Mouse (Mus musculus) lung, embryonic 16.5 days (tissue): ENCODE measurements at regions not wholly inside any gene's neighbourhood (a gene's known extent, or its start where the extent isn't known, plus 50 kb on each side); places are given as distances from the start of the nearest gene placed in this dataset.

ENCODE experiments used
- ATAC-seq: fragments of 200-750 bp; cut with Nextera tagmentation; 2 replicates; pipeline ENCODE4 v1.8.0; 2017; ENCODE audit warnings: low read depth, mild to moderate bottlenecking, moderate library complexity
- H3K27ac ChIP-seq: fragments of 300-500 bp; sonication (generic); 2 replicates; pipeline ENCODE4 v1.5.1; 2014; ENCODE audit warnings: mild to moderate bottlenecking, control low read depth, low read length
- H3K27me3 ChIP-seq: fragments of 300-500 bp; sonication (generic); 2 replicates; pipeline ENCODE4 v1.6.1; 2014; ENCODE audit warnings: low read depth, low read length, mixed read lengths; ENCODE audit not compliant: control insufficient read depth, insufficient read depth
- H3K36me3 ChIP-seq: fragments of 300-500 bp; sonication (generic); 2 replicates; pipeline ENCODE4 v1.6.1; 2014; ENCODE audit warnings: low read length; ENCODE audit not compliant: control insufficient read depth, insufficient read depth
- H3K4me1 ChIP-seq: fragments of 300-500 bp; sonication (generic); replicated peaks from 2 replicates; pipeline ENCODE4 v1.6.1; 2014; ENCODE audit warnings: low read length, mixed read lengths; ENCODE audit not compliant: control insufficient read depth, insufficient read depth
- H3K4me2 ChIP-seq: fragments of 300-500 bp; sonication (generic); 2 replicates; pipeline ENCODE4 v1.6.1; 2014; ENCODE audit warnings: low read depth, low read length, control low read depth
- H3K4me3 ChIP-seq: fragments of 300-500 bp; sonication (generic); 2 replicates; pipeline ENCODE4 v1.5.1; 2014; ENCODE audit warnings: mild to moderate bottlenecking, low read length, control low read depth
- H3K9ac ChIP-seq: fragments of 300-500 bp; sonication (generic); 2 replicates; pipeline ENCODE4 v1.6.1; 2014; ENCODE audit warnings: low read length, control low read depth
- H3K9me3 ChIP-seq: fragments of 300-500 bp; sonication (generic); 2 replicates; pipeline ENCODE4 v1.6.1; 2016; ENCODE audit warnings: low read length; ENCODE audit not compliant: control insufficient read depth
- WGBS: fragments of 180-500 bp; shearing (Covaris S2); extraction: QIAGEN DNeasy Blood & Tissue Kit; methylation state at CpG from one replicate; pipeline ENCODE4 v1.1.7; 2014; 5-methylcytosine and 5-hydroxymethylcytosine counted together

- ATAC-seq = no peak
- H3K4me3 ChIP-seq = no peak overlapping the region
- H3K4me1 ChIP-seq = peaks cover 4% of the 10 kb centered on the region
- H3K9me3 ChIP-seq = no peaks in the 10 kb centered on the region
- H3K36me3 ChIP-seq = no peaks in the 10 kb centered on the region
- H3K27ac ChIP-seq = no peak overlapping the region
- 85% methylated on average over 4 of the region's 4 CpGs for WGBS
- H3K4me2 ChIP-seq = no peak overlapping the region
- H3K9ac ChIP-seq = no peak overlapping the region
- H3K27me3 ChIP-seq = no peaks in the 10 kb centered on the region
Observed at GRCm38 (mm10) chr14:47795062-47795461, 146.8 kb downstream of the Ktn1 start.

GRCm38 (mm10) chr14:47798203-47798602 lies 150.0 kb downstream of the Ktn1 start:
- 43% methylated on average over 3 of the region's 3 CpGs for whole genome bisulfite sequencing
- Histone ChIP-seq H3K36me3 (no peaks in the 10 kb centered on the region), H3K4me1 (peaks cover 12% of the 10 kb centered on the region), H3K4me3 (no peak overlapping the region), H3K4me2 (no peak overlapping the region), H3K27ac (no peak overlapping the region), H3K9me3 (no peaks in the 10 kb centered on the region), H3K9ac (no peak overlapping the region), H3K27me3 (no peaks in the 10 kb centered on the region)
- no peak for ATAC-seq

GRCm38 (mm10) chr14:47799564-47799963 lies 151.3 kb downstream of the Ktn1 start:
- no peaks in the 10 kb centered on the region for H3K36me3 ChIP-seq
- H3K4me1 ChIP-seq = peaks cover 12% of the 10 kb centered on the region
- H3K4me2 ChIP-seq = no peak overlapping the region
- peak; percentile 74 for ATAC-seq
- no peaks in the 10 kb centered on the region for H3K27me3 ChIP-seq
- H3K27ac ChIP-seq = peak overlapping the region; percentile 84
- H3K9ac ChIP-seq = no peak overlapping the region
- WGBS = 34% methylated on average over 2 of the region's 2 CpGs
- H3K9me3 ChIP-seq = no peaks in the 10 kb centered on the region
- no peak overlapping the region for H3K4me3 ChIP-seq

GRCm38 (mm10) chr14:47805202-47805601 lies 157.0 kb downstream of the Ktn1 start:
- Histone ChIP-seq H3K9me3 (no peaks in the 10 kb centered on the region), H3K9ac (no peak overlapping the region), H3K4me3 (no peak overlapping the region), H3K4me2 (no peak overlapping the region), H3K27ac (no peak overlapping the region), H3K4me1 (peaks cover 13% of the 10 kb centered on the region), H3K36me3 (no peaks in the 10 kb centered on the region), H3K27me3 (no peaks in the 10 kb centered on the region)
- ATAC-seq = no peak
- 80% methylated on average over 1 of the region's 1 CpGs for WGBS

GRCm38 (mm10) chr14:47805771-47806535 lies 157.7 kb downstream of the Ktn1 start:
- Histone ChIP-seq H3K36me3 (no peaks in the 10 kb centered on the region), H3K27ac (no peak overlapping the region), H3K9me3 (no peaks in the 10 kb centered on the region), H3K4me1 (peaks cover 10% of the 10 kb centered on the region), H3K4me3 (no peak overlapping the region), H3K27me3 (no peaks in the 10 kb centered on the region), H3K9ac (no peak overlapping the region), H3K4me2 (no peak overlapping the region)
- 42% methylated on average over 9 of the region's 9 CpGs for WGBS
- no peak for ATAC-seq

- H3K9me3 ChIP-seq = no peaks in the 10 kb centered on the region
- ATAC-seq = no peak
- H3K4me2 ChIP-seq = no peak overlapping the region
- H3K27ac ChIP-seq = no peak overlapping the region
- no peak overlapping the region for H3K9ac ChIP-seq
- H3K27me3 ChIP-seq = no peaks in the 10 kb centered on the region
- peaks cover 6% of the 10 kb centered on the region for H3K4me1 ChIP-seq
- no peaks in the 10 kb centered on the region for H3K36me3 ChIP-seq
- 28% methylated on average over 10 of the region's 10 CpGs for WGBS
- H3K4me3 ChIP-seq = no peak overlapping the region
Observed at GRCm38 (mm10) chr14:47808097-47808910, 160.1 kb downstream of the Ktn1 start.

- H3K4me1 ChIP-seq = peaks cover 10% of the 10 kb centered on the region; the same call in 1 of the 2 replicates
- 59% methylated on average over 3 of the region's 3 CpGs for WGBS
- H3K27me3 ChIP-seq = no peaks in the 10 kb centered on the region
- H3K4me2 ChIP-seq = no peak overlapping the region
- H3K9me3 ChIP-seq = no peaks in the 10 kb centered on the region
- H3K27ac ChIP-seq = no peak overlapping the region
- no peak for ATAC-seq
- no peak overlapping the region for H3K9ac ChIP-seq
- H3K36me3 ChIP-seq = no peaks in the 10 kb centered on the region
- H3K4me3 ChIP-seq = no peak overlapping the region
Observed at GRCm38 (mm10) chr14:47818224-47818623, 170.0 kb downstream of the Ktn1 start.

- Histone ChIP-seq H3K9ac (no peak overlapping the region; the same call in 1 of the 2 replicates), H3K4me3 (no peak overlapping the region), H3K4me1 (peaks cover 10% of the 10 kb centered on the region; the same call in 1 of the 2 replicates), H3K9me3 (no peaks in the 10 kb centered on the region), H3K27ac (0 out of 2 replicates have a peak overlapping the region, but pooled peaks have one; percentile 13), H3K27me3 (no peaks in the 10 kb centered on the region), H3K36me3 (no peaks in the 10 kb centered on the region), H3K4me2 (no peak overlapping the region)
- WGBS = 38% methylated on average over 3 of the region's 3 CpGs
- no peak for ATAC-seq
Observed at GRCm38 (mm10) chr14:47818641-47819040, 170.4 kb downstream of the Ktn1 start.

GRCm38 (mm10) chr14:47820571-47821143 lies 172.4 kb downstream of the Ktn1 start:
- WGBS = 65% methylated on average over 13 of the region's 13 CpGs
- no peaks in the 10 kb centered on the region for H3K27me3 ChIP-seq
- H3K9me3 ChIP-seq = no peaks in the 10 kb centered on the region
- no peaks in the 10 kb centered on the region for H3K36me3 ChIP-seq
- peak; percentile 7; the same call in 1 of the 2 replicates for ATAC-seq
- H3K9ac ChIP-seq = no peak overlapping the region
- no peak overlapping the region for H3K4me3 ChIP-seq
- H3K4me1 ChIP-seq = peaks cover 10% of the 10 kb centered on the region; the same call in 1 of the 2 replicates
- no peak overlapping the region for H3K27ac ChIP-seq
- H3K4me2 ChIP-seq = no peak overlapping the region
